Mouse (Mus musculus): ENCODE results near the gene Sin3b.

Gene Sin3b

GRCm38 (mm10) chr8:72753165-72753564, 30.1 kb downstream of the Sin3b start:
- DNase-seq (ENCODE audit: low read depth in 1 of 2, low spot score in 2 of 2), result peak in 1 of 2 experiments; percentile 0

GRCm38 (mm10) chr8:72753781-72754180, 30.7 kb downstream of the Sin3b start:
- DNase-seq (ENCODE audit: low read depth in 1 of 2, low spot score in 2 of 2), result no peak

GRCm38 (mm10) chr8:72756031-72756430, 32.9 kb downstream of the Sin3b start:
- DNase-seq (ENCODE audit: low read depth in 1 of 2, low spot score in 2 of 2), result no peak

- no peak for DNase-seq (ENCODE audit: low read depth in 1 of 2, low spot score in 2 of 2)
These were observed 33.8 kb downstream of the Sin3b start for GRCm38 (mm10) chr8:72756771-72757390.

GRCm38 (mm10) chr8:72757426-72758195, 34.5 kb downstream of the Sin3b start:
- no peak for DNase-seq (ENCODE audit: low read depth in 1 of 2, low spot score in 2 of 2)

- no peak for DNase-seq (ENCODE audit: low read depth in 1 of 2, low spot score in 2 of 2)
These were observed 35.2 kb downstream of the Sin3b start for GRCm38 (mm10) chr8:72758310-72758709.

- no peak for DNase-seq (ENCODE audit: low read depth in 1 of 2, low spot score in 2 of 2)
These were observed 37.1 kb downstream of the Sin3b start for GRCm38 (mm10) chr8:72760216-72760615.

GRCm38 (mm10) chr8:72761322-72762051, 38.4 kb downstream of the Sin3b start, which contains the start of gene F2rl3:
F2rl3 (plus strand) TSS chr8:72761880.
- no peak for DNase-seq (ENCODE audit: low read depth in 1 of 2, low spot score in 2 of 2)

GRCm38 (mm10) chr8:72762306-72762705, 39.2 kb downstream of the Sin3b start:
- DNase-seq (ENCODE audit: low read depth in 1 of 2, low spot score in 2 of 2), result no peak

GRCm38 (mm10) chr8:72765696-72766095, 42.6 kb downstream of the Sin3b start:
- DNase-seq (ENCODE audit: low read depth in 1 of 2, low spot score in 2 of 2), result no peak

- DNase-seq (ENCODE audit: low read depth in 1 of 2, low spot score in 2 of 2), result no peak
These were observed 43.7 kb downstream of the Sin3b start for GRCm38 (mm10) chr8:72766777-72767176.

- no peak for DNase-seq (ENCODE audit: low read depth in 1 of 2, low spot score in 2 of 2)
These were observed 54.7 kb downstream of the Sin3b start for GRCm38 (mm10) chr8:72777797-72778196.

GRCm38 (mm10) chr8:72780644-72781043, 57.6 kb downstream of the Sin3b start:
- DNase-seq (ENCODE audit: low read depth in 1 of 2, low spot score in 2 of 2), result no peak

GRCm38 (mm10) chr8:72801583-72801982, 78.5 kb downstream of the Sin3b start:
- no peak for DNase-seq (ENCODE audit: low read depth in 1 of 2, low spot score in 2 of 2)

Measured in monocyte, adult 2 months (primary cell).